Mouse (Mus musculus) intestine, postnatal 0 days (tissue): ENCODE measurements at regions not wholly inside any gene's neighbourhood (a gene's known extent, or its start where the extent isn't known, plus 50 kb on each side); places are given as distances from the start of the nearest gene placed in this dataset.
A peak's percentile ranks its signal among the peaks of the same experiment; 100 is the strongest.

Source experiments
- ATAC-seq: fragments of 200-750 bp; cut with Nextera tagmentation; 2 replicates; pipeline ENCODE4 v1.8.0; 2017; ENCODE audit warnings: mild to moderate bottlenecking, moderate TSS enrichment, moderate library complexity
- H3K27ac ChIP-seq: fragments of 300-500 bp; sonication (generic); 2 replicates; pipeline ENCODE4 v1.5.1; 2014; ENCODE audit warnings: mild to moderate bottlenecking, low read depth, low read length, moderate library complexity
- H3K27me3 ChIP-seq: fragments of 300-500 bp; sonication (generic); replicated peaks from 2 replicates; pipeline ENCODE4 v1.6.1; 2014; ENCODE audit warnings: low read length, mixed read lengths; ENCODE audit not compliant: control insufficient read depth, insufficient read depth
- H3K36me3 ChIP-seq: fragments of 300-500 bp; sonication (generic); 2 replicates; pipeline ENCODE4 v1.6.1; 2014; ENCODE audit warnings: mild to moderate bottlenecking, moderate library complexity; ENCODE audit not compliant: control insufficient read depth, insufficient read depth
- H3K4me1 ChIP-seq: fragments of 300-500 bp; sonication (generic); replicated peaks from 2 replicates; pipeline ENCODE4 v1.6.1; 2014; ENCODE audit warnings: antibody characterized with exemption, low read length, mixed read lengths; ENCODE audit not compliant: control insufficient read depth, insufficient read depth
- H3K4me2 ChIP-seq: fragments of 300-500 bp; sonication (generic); replicated peaks from 2 replicates; pipeline ENCODE4 v1.6.1; 2014; ENCODE audit warnings: low read depth, mild to moderate bottlenecking, moderate library complexity
- H3K4me3 ChIP-seq: fragments of 300-500 bp; sonication (generic); 2 replicates; pipeline ENCODE4 v1.5.1; 2014; ENCODE audit warnings: low read depth, low read length
- H3K9ac ChIP-seq: fragments of 300-500 bp; sonication (generic); 2 replicates; pipeline ENCODE4 v1.6.1; 2014; ENCODE audit warnings: mild to moderate bottlenecking, low read depth, low read length
- H3K9me3 ChIP-seq: fragments of 300-500 bp; sonication (generic); 2 replicates; pipeline ENCODE4 v1.6.1; 2016; ENCODE audit warnings: mixed run types; ENCODE audit not compliant: control insufficient read depth
- CTCF ChIP-seq: sonication (generic); IDR thresholded peaks from 2 replicates; pipeline ENCODE4 v1.5.1; 2016; ENCODE audit warnings: low read depth, mild to moderate bottlenecking, control low read depth, antibody characterized with exemption, moderate library complexity
- WGBS: fragments of 180-500 bp; shearing (Covaris S2); extraction: QIAGEN DNeasy Blood & Tissue Kit; methylation state at CpG from one replicate; pipeline ENCODE4 v1.1.7; 2014; 5-methylcytosine and 5-hydroxymethylcytosine counted together

DNA sequence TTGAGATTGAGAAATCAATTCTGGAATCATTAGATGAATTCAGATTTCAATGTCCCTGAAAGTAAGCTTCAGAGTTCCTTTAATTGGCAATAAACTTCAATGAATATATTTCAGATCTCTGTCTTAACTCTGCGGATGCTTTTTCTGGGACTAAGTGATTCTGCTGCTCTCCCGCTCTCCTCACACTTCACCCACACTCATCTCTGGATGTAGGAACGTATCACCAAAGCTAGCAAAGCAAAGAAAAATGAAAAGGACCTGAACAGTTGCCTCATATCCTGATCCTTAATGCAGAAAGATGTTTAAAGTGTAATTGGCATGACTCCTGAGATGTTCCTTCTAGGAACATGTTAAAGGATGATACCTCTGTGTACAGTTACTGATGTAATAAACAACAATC lies 377.3 kb downstream of the Basp1 start:
- H3K9me3 ChIP-seq, result no peaks in the 10 kb centered on the region
- ATAC-seq, result no peak
- H3K4me3 ChIP-seq, result no peak overlapping the region
- H3K4me1 ChIP-seq, result no peaks in the 10 kb centered on the region
- WGBS, result 87% methylated on average over 3 of the region's 3 CpGs
- H3K9ac ChIP-seq, result no peak overlapping the region
- H3K4me2 ChIP-seq, result no peak overlapping the region
- no peaks in the 10 kb centered on the region for H3K27me3 ChIP-seq
- no peak for TF ChIP-seq CTCF
- no peaks in the 10 kb centered on the region for H3K36me3 ChIP-seq
- no peak overlapping the region for H3K27ac ChIP-seq

DNA sequence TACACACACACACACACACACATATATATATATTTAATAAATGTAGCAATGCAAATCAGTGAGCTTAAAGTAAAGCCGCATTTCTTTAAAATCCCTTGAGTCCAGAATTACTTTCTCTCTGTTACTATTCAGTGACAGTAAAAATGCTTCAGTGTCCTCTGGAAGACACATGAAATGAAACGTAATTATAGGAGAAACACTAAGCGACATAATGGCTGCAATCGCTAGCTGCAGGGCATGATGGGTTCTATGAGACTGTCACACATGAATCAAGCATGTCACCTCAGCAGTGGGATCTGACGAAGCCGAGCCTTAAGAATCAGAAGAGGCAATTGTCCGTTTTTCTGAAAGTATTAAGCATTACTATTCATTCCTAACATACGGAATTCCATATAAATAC lies 385.7 kb downstream of the Basp1 start:
- no peak overlapping the region for H3K4me3 ChIP-seq
- H3K9ac ChIP-seq, result no peak overlapping the region
- H3K4me1 ChIP-seq, result no peaks in the 10 kb centered on the region
- no peak for TF ChIP-seq CTCF
- no peaks in the 10 kb centered on the region for H3K27me3 ChIP-seq
- H3K9me3 ChIP-seq, result no peaks in the 10 kb centered on the region
- 82% methylated on average over 8 of the region's 8 CpGs for WGBS
- no peak overlapping the region for H3K27ac ChIP-seq
- no peaks in the 10 kb centered on the region for H3K36me3 ChIP-seq
- no peak for ATAC-seq
- H3K4me2 ChIP-seq, result no peak overlapping the region

DNA sequence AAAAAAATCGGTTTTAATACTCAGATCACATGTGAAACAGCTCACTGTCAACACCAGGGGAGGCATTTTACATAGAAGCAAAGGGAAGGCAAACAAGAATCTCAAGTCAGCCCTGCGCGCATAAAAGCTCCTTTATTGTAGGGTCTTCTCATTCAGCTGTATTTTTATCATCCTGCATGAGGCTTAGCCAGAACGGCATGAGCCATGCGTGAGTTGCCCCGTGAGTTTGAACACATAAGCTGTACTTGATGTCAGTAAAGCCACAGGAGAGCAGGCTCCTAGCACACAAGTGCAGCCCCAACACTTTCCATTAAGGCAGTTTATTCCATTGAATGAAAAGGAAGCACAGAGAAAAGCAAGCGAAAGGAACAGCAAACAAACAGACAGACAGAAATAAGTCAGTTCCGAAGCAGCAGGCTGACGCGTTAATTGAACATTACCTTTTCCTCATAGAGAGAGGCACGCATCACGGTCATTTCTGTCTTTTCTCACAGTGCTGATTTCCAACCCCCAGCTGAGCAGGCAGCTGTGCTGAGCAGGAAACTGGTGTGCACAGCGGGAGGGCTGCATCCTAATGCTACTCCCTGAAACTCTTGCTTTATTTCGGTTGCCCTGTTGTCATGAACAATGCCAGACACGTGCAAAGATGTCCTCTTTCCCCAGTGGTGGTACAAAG lies 386.6 kb downstream of the Basp1 start:
- Histone ChIP-seq H3K27ac (no peak overlapping the region), H3K9me3 (no peaks in the 10 kb centered on the region), H3K4me3 (no peak overlapping the region), H3K4me1 (no peaks in the 10 kb centered on the region), H3K27me3 (no peaks in the 10 kb centered on the region), H3K36me3 (no peaks in the 10 kb centered on the region), H3K4me2 (peak overlapping the region; percentile 21; the same call in 1 of the 2 replicates), H3K9ac (no peak overlapping the region)
- TF ChIP-seq CTCF, result no peak
- WGBS, result 10% methylated on average over 15 of the region's 15 CpGs
- no peak for ATAC-seq

DNA sequence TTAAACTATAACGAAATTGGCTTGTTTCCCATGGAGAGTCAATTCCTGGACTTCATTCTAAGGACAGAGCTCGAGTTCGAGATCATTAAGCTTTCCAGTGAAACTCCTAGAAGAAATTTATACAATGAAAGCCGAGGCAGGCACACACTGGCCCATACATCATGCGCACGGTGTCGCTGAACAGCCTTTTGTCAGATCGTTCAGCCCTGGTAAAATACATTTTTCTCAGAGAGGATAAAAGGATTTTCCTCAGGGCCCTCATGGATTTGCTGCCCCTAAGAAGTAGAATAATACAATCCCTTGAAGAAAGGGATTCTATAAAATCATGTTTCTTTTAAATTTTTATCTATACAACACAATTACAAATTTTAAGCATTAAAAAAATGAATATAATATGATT lies 387.2 kb downstream of the Basp1 start:
- Histone ChIP-seq H3K9me3 (no peaks in the 10 kb centered on the region), H3K36me3 (no peaks in the 10 kb centered on the region), H3K9ac (no peak overlapping the region), H3K27me3 (no peaks in the 10 kb centered on the region), H3K4me1 (no peaks in the 10 kb centered on the region), H3K4me3 (no peak overlapping the region), H3K4me2 (no peak overlapping the region), H3K27ac (no peak overlapping the region)
- WGBS, result 62% methylated on average over 8 of the region's 8 CpGs
- no peak for ATAC-seq
- no peak for TF ChIP-seq CTCF

DNA sequence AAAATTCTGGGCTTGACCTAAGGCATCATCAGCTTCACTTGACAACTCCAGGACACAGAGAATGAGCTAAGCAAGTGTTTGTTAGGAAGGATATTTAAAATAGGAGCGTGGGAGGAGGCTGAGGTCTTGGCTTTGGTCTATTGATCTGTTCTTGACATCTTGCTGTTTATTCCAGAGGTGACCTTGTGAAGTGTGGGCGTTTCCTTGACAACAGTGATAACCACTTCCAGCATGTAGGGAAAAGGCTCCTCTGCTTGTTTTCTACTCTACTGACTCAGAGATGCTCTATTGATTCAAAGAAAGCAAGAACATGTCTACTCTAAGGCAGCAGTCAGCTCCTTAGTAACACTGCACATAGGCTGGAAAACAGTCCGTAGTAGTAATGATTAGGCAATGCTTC lies 392.6 kb downstream of the Basp1 start:
- no peaks in the 10 kb centered on the region for H3K27me3 ChIP-seq
- H3K9me3 ChIP-seq, result no peaks in the 10 kb centered on the region
- no peaks in the 10 kb centered on the region for H3K4me1 ChIP-seq
- no peaks in the 10 kb centered on the region for H3K36me3 ChIP-seq
- no peak overlapping the region for H3K27ac ChIP-seq
- ATAC-seq, result no peak
- TF ChIP-seq CTCF, result no peak
- WGBS, result 51% methylated on average over 3 of the region's 3 CpGs
- H3K4me3 ChIP-seq, result no peak overlapping the region
- H3K9ac ChIP-seq, result no peak overlapping the region
- no peak overlapping the region for H3K4me2 ChIP-seq

DNA sequence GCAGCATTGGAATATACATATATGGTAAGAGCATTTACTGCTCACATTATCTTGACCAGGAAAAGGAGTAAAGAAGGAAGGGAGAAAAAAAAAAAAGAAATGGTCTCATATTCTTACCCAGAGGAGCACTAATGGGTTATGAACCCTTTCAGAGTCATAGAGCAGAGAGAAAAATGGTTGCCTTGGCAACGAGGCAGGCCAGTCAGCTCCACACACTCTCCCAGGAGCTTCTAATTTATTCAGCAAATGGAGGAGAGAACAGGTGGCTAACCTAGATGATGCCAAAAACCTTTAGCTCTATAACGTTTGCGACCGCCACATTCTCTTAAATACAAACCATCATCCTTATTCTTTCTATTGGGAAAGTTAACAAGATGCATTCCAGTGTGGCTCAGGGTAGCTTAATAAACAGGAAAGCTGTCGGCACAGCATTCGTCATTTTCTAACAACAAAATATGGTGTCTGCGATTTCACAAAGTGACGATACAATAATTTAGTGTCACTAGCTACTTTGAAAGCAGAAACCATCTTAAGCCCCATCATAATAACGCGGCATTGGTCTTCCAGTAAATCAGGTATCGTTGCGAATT lies 394.1 kb downstream of the Basp1 start:
- 82% methylated on average over 12 of the region's 12 CpGs for WGBS
- Histone ChIP-seq H3K9ac (no peak overlapping the region), H3K27me3 (no peaks in the 10 kb centered on the region), H3K27ac (no peak overlapping the region), H3K9me3 (no peaks in the 10 kb centered on the region), H3K4me3 (no peak overlapping the region), H3K4me1 (no peaks in the 10 kb centered on the region), H3K4me2 (no peak overlapping the region), H3K36me3 (no peaks in the 10 kb centered on the region)
- TF ChIP-seq CTCF, result no peak
- ATAC-seq, result no peak
